Mouse (Mus musculus) thymus, adult 2 months (tissue): Measurements from ENCODE around the gene Mpp4.

Experiments used
- CTCF ChIP-seq: fragments of 200-500 bp; IDR thresholded peaks from 2 replicates; pipeline ENCODE4 v1.5.1; 2012; ENCODE audit warnings: mild to moderate bottlenecking, control low read depth, low read length, moderate library complexity, borderline replicate concordance; ENCODE audit not compliant: control insufficient read depth, poor library complexity, insufficient read depth; ENCODE audit errors: extremely low read depth
- POLR2A ChIP-seq: fragments of 200-500 bp; IDR thresholded peaks from 2 replicates; pipeline ENCODE4 v1.6.1; 2012; ENCODE audit warnings: mild to moderate bottlenecking, low read length, control low read depth, moderate library complexity; ENCODE audit not compliant: control insufficient read depth, poor library complexity, insufficient read depth; ENCODE audit errors: extremely low read depth

DNA sequence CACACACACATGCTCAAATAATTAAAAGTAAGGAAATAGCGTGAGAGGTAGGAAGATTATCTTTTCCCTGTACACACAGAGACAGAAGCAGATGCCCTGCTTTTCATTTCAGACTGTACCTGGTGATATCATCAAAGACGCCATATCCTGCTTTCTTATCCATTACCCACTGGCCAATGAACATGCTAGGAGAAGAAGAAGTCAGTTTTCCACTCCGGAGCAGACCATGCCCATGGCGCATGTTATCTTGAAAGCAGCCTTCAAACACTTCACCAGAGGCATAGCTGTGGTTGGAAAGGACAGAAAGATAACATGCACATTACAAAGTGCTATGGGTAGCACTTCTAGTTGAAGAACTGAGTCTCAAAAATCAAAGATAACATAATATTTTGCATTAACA lies 19.9 kb upstream of the Mpp4 start:
- TF ChIP-seq POLR2A (no peak), CTCF (no peak)
